Mouse (Mus musculus) liver, adult 2 months (tissue): ENCODE measurements around the gene Olfr147. TPM values are rescaled to one million over a fixed set of nuclear protein-coding genes. Genes with fewer than 3 reads are reported as not detected.
"Not testable (repeated sequence)": the region's sequence is repeated elsewhere in the genome, so short reads cannot be mapped to it uniquely, and the experiment has no call there.

Source experiments
- DNase-seq: peaks from one replicate; pipeline ENCODE4 v3.0.0-alpha.2; 2011; ENCODE audit warnings: low read depth, low spot score; ENCODE audit errors: extremely low read depth
- H3K27ac ChIP-seq: fragments of 200-500 bp; replicated peaks from 2 replicates; pipeline ENCODE4 v1.5.1; 2012; ENCODE audit warnings: low read depth, mild to moderate bottlenecking, control low read depth, inconsistent platforms, low read length; ENCODE audit not compliant: insufficient read depth
- H3K27me3 ChIP-seq: fragments of 200-500 bp; 2 replicates; pipeline ENCODE4 v1.6.1; 2012; ENCODE audit warnings: mild to moderate bottlenecking, moderate library complexity, low read length, inconsistent platforms; ENCODE audit not compliant: control insufficient read depth, insufficient read depth
- H3K36me3 ChIP-seq: fragments of 200-500 bp; 2 replicates; pipeline ENCODE4 v1.6.1; 2012; ENCODE audit warnings: low read length, inconsistent platforms; ENCODE audit not compliant: control insufficient read depth, insufficient read depth
- H3K4me1 ChIP-seq: fragments of 200-500 bp; 2 replicates; pipeline ENCODE4 v1.6.1; 2011; ENCODE audit warnings: low read length; ENCODE audit not compliant: control insufficient read depth, insufficient read depth
- H3K4me3 ChIP-seq: fragments of 200-500 bp; 2 replicates; pipeline ENCODE4 v1.5.1; 2011; ENCODE audit warnings: low read depth, mild to moderate bottlenecking, control low read depth, low read length, moderate library complexity; ENCODE audit not compliant: insufficient read depth
- H3K79me2 ChIP-seq: fragments of 200-500 bp; 2 replicates; pipeline ENCODE4 v1.6.1; 2012; ENCODE audit warnings: inconsistent platforms, mild to moderate bottlenecking, low read length, moderate library complexity; ENCODE audit not compliant: control insufficient read depth, insufficient read depth
- H3K9ac ChIP-seq: fragments of 200-500 bp; 2 replicates; pipeline ENCODE4 v1.6.1; 2012; ENCODE audit warnings: low read depth, mild to moderate bottlenecking, control low read depth, inconsistent platforms, low read length
- CTCF ChIP-seq: fragments of 200-500 bp; IDR thresholded peaks from 2 replicates; pipeline ENCODE4 v1.5.1; 2011; ENCODE audit warnings: low read depth, low read length, control low read depth
- POLR2A ChIP-seq: fragments of 200-500 bp; IDR thresholded peaks from 2 replicates; pipeline ENCODE4 v1.6.1; 2011; ENCODE audit warnings: low read length, control low read depth; ENCODE audit not compliant: insufficient read depth; ENCODE audit errors: extremely low read depth
- WGBS: fragments of 180-500 bp; shearing (Covaris S2); methylation state at CpG from one replicate; pipeline ENCODE4 v1.1.7; 2018; 5-methylcytosine and 5-hydroxymethylcytosine counted together
- polyA plus RNA-seq: library from polyadenylated mRNA; depleted of rRNA; stranded (reverse); fragments of >200 nt; gene quantifications from 2 replicates; pipeline ENCODE4 v1.2.3, GENCODE M21; 2012; rRNA removed
- total RNA-seq: library from RNA; depleted of rRNA; stranded (reverse); fragments of >200 nt; gene quantifications from 2 replicates; pipeline ENCODE4 v1.2.3, GENCODE M21; 2014; rRNA removed

The Olfr147 gene
- total RNA-seq (not detected in 2 replicates), polyA plus RNA-seq (not detected in 2 replicates)

GRCm38 (mm10) chr9:38401398-38401797 is at the start of gene Olfr147:
Olfr147 (plus strand) TSS chr9:38401698.
- 73% methylated on average over 1 of the region's 1 CpGs for WGBS
- Histone ChIP-seq H3K79me2 (no peaks in the 10 kb centered on the region), H3K4me3 (no peak within 1 kb of the TSS), H3K36me3 (no peaks in the 10 kb centered on the region), H3K27ac (no peak within 1 kb of the TSS), H3K4me1 (no peaks in the 10 kb centered on the region), H3K27me3 (no peaks in the 10 kb centered on the region), H3K9ac (no peak within 1 kb of the TSS)
- DNase-seq = no peak
- TF ChIP-seq CTCF (no peak), POLR2A (no peak)

- H3K27me3 ChIP-seq = no peaks in the 10 kb centered on the region
- no peak for TF ChIP-seq POLR2A
- no peak for TF ChIP-seq CTCF
- no peak within 1 kb of the TSS for H3K9ac ChIP-seq
- no peak within 1 kb of the TSS for H3K27ac ChIP-seq
- no peak for DNase-seq
- no peaks in the 10 kb centered on the region for H3K79me2 ChIP-seq
- H3K4me3 ChIP-seq = no peak within 1 kb of the TSS
- 80% methylated on average over 2 of the region's 2 CpGs for WGBS
- H3K4me1 ChIP-seq = no peaks in the 10 kb centered on the region
- H3K36me3 ChIP-seq = no peaks in the 10 kb centered on the region
Observed at GRCm38 (mm10) chr9:38366596-38366995, 34.9 kb upstream of the Olfr147 start, which contains the start of gene Olfr250. Olfr250 (plus strand) TSS chr9:38366896.

GRCm38 (mm10) chr9:38376786-38377185 is 24.7 kb upstream of the Olfr147 start, which contains the start of gene Olfr251:
Olfr251 (plus strand) TSS chr9:38377086.
- no peaks in the 10 kb centered on the region for H3K79me2 ChIP-seq
- H3K4me1 ChIP-seq = no peaks in the 10 kb centered on the region
- WGBS = 44% methylated on average over 2 of the region's 2 CpGs
- no peak for TF ChIP-seq POLR2A
- TF ChIP-seq CTCF = no peak
- no peak for DNase-seq
- H3K27me3 ChIP-seq = no peaks in the 10 kb centered on the region
- no peak within 1 kb of the TSS for H3K4me3 ChIP-seq
- H3K9ac ChIP-seq = no peak within 1 kb of the TSS
- no peaks in the 10 kb centered on the region for H3K36me3 ChIP-seq
- no peak within 1 kb of the TSS for H3K27ac ChIP-seq

- H3K36me3 ChIP-seq, H3K27me3 ChIP-seq, H3K27ac ChIP-seq, H3K4me3 ChIP-seq, H3K9ac ChIP-seq, DNase-seq, H3K4me1 ChIP-seq, H3K79me2 ChIP-seq: not testable (repeated sequence)
- 84% methylated on average over 3 of the region's 3 CpGs for WGBS
Observed at GRCm38 (mm10) chr9:38407502-38407901, 6.0 kb downstream of the Olfr147 start.

- not testable (repeated sequence) for H3K27ac ChIP-seq, H3K36me3 ChIP-seq, DNase-seq, H3K9ac ChIP-seq, H3K27me3 ChIP-seq, H3K4me1 ChIP-seq, H3K4me3 ChIP-seq, H3K79me2 ChIP-seq
- WGBS = 91% methylated on average over 14 of the region's 14 CpGs
Observed at GRCm38 (mm10) chr9:38413502-38413901, 12.0 kb downstream of the Olfr147 start.

- DNase-seq = no peak
- Histone ChIP-seq H3K4me1 (no peaks in the 10 kb centered on the region), H3K9ac (no peak overlapping the region), H3K27ac (no peak overlapping the region), H3K27me3 (no peaks in the 10 kb centered on the region), H3K79me2 (no peaks in the 10 kb centered on the region), H3K4me3 (no peak overlapping the region), H3K36me3 (no peaks in the 10 kb centered on the region)
- no peak for TF ChIP-seq POLR2A
- no peak for TF ChIP-seq CTCF
Observed at GRCm38 (mm10) chr9:38423801-38424200, 22.3 kb downstream of the Olfr147 start.
